Mouse (Mus musculus): Measurements from ENCODE around the gene Me1.

The Me1 gene

DNA sequence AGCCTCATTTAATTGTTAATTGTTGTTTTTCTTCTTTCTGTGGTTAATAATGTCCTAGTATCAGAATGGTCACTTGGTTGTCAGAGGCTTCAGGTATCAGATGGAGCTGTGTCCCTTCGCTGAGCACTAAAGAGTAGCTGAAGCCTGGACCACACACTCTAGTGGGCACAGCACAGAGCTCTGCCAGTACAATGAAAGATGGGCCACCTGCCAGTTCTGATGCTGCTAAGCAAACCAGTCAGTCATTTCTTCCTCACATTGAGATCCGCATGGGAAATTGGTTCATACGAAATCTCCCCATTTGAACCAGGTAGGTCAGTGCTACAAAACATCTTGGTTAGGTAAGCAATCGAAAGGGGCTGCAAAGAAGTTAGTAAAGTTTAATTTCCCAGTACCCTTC, 141.1 kb downstream of the Me1 start:
- no peak for DNase-seq (ENCODE audit: extremely low read depth, insufficient read length, low spot score)

DNA sequence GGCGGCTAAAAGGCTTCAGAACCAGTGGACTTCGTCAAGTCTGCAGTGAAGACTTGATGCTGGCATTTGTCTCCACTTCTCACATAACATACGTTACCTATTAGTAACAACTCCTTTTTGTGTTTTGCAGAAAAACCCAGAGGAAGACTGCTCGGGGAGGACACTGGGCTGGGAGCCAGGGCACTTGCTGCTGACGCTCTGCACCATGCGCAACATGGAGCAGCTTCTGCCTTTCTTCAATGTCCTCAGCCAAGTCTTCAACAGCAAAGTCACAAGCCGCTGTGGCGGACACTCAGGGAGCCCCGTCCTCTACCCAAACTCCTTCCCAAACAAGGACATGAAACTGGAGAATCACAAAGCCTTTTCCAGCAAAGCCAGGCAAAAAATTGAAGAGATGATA, 141.9 kb downstream of the Me1 start:
- no peak for DNase-seq (ENCODE audit: extremely low read depth, insufficient read length, low spot score)

DNA sequence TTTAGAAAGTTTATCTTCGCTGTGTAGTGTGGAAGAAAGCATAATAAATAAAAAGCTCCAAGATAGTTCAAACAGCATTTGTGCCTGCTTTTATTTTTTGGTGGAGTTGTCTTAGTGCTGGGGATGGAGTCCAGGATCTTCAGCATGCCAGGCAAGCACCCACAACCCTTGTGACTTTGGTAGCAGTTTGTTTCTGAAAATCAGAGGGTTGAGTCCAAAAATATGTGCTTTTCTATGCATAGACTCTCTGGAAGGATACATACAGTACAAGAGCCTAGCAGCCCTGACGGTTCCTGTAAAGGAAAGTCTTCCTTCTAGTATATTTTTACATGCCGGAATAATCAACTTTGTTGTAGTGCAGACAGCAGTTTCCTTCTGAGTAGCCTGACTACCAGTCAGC, 145.0 kb downstream of the Me1 start:
- DNase-seq (ENCODE audit: extremely low read depth, insufficient read length, low spot score), result no peak

DNA sequence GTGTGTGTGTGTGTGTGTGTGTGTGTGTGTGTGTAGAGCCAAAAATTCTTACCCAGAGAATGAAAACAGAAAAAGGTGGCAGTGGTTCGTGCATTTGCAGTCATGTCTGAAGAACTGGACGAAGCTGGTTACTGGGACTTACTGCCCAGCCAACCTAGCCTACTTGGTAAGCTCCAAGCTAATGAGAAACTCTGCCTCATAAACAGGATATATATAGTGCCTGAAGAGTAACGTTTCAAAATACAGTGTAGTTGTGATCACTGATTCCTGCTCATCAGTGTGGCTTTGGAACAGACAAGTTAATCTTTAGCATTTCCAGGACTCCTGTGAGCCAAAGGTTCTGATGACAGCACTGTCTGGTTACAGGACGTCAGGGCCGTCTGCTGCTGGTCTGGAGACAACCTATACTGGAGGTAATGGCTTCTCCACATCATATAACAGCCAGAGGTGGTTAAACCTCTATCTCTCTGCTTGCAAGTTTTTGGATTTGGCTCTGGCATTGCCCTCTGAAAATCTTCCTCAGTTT, 146.1 kb downstream of the Me1 start:
- DNase-seq (ENCODE audit: extremely low read depth, insufficient read length, low spot score), result no peak

DNA sequence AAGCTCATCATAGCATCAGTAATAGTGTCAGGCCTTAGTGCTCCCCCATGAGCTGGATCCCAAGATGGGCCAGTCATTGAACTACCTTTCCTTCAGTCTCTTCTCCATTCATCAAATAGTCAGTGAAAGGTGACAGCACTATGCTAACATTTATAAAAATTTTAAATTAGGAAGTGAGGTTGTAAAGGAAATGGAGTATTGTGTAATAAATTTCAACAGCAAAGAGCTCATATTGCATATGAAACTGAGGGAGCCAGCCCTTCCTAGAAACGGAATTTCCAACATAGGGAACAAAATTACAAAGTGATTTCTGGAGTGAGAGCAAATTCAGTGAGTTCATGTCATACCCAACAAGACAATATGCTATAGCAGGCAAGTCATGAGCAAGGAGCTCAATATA, 151.2 kb downstream of the Me1 start:
- DNase-seq (ENCODE audit: extremely low read depth, insufficient read length, low spot score), result no peak

DNA sequence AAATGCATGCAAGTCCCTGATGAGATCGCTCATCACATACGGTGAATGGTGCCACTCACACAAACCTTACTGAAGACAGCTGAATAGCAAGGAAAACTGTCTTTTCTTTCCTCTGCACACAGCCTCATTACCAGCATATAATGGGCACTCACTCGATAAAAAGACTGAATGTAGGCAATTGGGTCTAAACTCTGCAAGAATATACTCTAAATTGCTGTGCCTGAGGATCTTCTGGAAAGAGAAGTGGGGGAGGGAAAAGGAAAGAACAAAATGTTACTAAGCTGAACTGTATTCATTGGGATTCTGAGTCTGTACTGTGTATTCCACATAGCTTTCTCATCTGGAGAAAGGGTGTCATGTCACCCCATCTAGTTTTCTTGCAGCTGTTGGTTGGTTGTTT, 152.3 kb downstream of the Me1 start:
- DNase-seq (ENCODE audit: extremely low read depth, insufficient read length, low spot score), result no peak

DNA sequence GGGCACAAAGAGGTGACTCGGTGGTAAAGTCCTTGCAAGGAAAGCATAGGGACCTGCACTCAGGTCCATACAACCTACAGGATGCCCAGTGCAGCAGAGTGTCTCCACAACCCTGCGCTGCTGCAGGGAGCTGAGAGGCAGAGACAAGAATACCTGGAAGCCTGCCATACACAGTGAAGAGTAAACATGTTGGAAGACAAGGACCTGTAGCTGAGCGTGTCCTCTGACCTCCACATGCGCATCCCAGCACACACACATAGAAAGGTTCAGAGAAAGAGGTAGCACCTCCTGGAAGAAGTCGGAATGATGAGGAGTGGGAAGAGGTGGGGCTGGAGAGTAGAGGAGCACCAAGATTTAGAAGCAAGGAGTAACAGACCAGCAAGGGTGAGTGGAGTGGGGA, 161.7 kb downstream of the Me1 start:
- DNase-seq (ENCODE audit: extremely low read depth, insufficient read length, low spot score), result no peak

All from 3134 (cell line).